Mouse (Mus musculus): ENCODE measurements around the gene Rps16.
"Not testable (repeated sequence)": the region's sequence is repeated elsewhere in the genome, so short reads cannot be mapped to it uniquely, and the experiment has no call there.

The Rps16 gene

DNA sequence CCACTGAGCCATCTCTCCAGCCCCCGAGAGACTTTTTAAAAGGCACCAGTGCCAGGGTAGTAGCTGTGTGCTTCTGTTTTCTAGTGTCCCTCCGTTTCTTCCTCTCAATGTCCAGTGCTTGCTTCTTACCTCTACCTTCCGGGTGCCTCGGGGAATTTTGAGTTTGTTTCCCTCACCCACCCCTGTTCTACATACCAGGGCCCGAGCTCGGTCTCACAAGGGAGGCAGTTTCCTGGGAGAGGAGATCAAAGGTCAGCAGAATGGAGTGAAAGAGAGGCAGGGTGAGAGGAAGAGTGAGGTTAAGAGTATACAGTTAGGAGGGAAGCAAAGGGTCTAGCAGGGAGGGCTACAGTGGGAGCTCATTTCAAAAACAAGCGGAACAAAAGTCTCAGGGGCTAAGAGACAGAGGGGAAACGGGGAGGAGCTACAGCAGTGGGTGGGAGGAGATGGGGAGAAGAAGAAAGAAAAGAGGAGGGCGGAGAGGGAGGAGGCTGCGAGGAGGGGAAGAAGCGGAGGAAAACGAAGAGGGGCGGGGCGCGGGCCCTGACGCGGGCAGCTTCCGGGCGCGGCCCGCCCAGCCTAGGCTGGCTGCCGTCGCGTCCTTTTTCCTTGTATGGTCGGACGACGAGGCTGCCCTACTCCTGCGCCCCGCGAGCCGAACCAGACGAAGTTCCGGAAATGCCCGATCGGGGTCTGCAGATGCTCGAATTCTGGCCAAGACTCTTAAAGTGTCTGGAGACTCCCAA is 24.9 kb downstream of the Rps16 start:
- DNase-seq = peak; percentile 73

DNA sequence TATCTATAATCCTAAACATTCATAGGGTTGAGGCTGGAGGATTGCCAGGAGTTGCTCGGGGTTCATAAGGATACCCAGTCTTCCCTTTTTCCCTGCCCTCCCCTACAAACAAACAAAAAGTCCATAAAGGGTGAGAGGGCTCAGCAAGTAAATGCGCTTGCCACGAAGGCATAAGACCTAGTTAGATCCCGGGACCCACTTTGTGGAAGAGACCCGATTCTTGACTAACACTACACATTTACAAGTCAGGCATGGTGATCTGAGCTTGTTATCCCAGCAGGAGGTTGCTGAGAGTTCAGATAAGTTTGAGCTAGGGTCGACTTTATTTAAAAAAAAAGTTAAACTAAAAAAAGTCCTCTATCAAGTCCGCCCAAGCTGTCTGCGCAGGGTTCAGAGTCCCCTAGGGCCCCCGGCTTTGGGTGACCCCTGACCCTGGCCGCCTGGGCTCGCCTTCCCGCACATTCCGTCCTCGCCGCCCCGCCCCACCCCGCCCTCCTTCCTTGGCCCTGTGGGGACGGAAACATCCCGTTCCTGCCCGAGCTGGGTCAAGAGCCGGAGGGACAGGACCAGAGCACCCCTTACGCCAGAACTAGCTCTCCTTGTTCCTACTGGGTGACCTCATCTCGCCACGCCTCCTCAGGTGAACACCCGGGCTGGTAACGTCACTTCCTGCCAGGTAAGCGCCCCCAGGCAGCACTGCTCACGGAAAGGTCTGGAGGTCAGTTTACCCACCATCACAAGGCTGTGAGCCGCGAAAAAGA is 25.7 kb downstream of the Rps16 start:
- no peak for DNase-seq

DNA sequence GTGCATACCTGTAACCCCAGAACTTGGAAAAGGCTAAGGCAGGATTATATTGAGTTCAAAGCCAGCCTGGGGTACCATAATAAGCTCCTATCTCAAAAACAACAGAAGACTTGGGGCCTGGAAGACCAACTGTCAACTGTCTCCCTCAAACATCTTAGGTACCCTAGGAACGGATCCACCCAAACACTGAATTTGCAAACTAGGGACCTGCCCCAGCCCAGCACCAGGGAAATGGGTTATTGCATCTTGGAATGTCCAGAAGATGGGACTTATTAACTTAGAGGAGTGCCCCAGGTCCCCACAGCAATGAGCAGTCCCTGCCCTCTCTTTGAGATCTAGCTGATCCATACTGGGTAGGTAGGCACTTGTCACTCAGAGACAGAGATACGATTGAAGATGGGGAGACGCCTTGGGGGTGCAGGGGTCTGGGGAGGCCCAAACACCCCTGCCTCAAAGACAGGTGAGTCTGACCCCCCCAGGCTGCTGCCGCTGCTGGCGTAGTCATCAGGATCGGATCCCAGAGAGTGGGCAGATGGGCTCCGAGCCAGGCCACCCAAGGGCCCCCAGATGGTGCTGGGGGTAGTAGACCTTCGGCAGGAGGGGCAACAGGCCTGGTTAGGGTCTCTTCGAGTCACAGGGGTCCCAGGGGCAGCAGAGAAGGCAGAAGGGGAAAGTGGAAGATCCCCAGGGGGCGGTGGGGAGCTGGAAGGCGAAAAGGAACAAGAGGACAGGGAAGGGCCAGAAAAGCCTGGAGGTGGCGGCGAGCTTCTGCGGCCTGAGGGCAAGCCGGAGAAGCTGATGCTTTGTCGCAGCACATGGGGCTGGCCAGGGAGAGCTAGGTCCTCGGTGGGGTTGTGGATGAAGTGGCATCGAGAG is 27.0 kb downstream of the Rps16 start:
- no peak for DNase-seq

DNA sequence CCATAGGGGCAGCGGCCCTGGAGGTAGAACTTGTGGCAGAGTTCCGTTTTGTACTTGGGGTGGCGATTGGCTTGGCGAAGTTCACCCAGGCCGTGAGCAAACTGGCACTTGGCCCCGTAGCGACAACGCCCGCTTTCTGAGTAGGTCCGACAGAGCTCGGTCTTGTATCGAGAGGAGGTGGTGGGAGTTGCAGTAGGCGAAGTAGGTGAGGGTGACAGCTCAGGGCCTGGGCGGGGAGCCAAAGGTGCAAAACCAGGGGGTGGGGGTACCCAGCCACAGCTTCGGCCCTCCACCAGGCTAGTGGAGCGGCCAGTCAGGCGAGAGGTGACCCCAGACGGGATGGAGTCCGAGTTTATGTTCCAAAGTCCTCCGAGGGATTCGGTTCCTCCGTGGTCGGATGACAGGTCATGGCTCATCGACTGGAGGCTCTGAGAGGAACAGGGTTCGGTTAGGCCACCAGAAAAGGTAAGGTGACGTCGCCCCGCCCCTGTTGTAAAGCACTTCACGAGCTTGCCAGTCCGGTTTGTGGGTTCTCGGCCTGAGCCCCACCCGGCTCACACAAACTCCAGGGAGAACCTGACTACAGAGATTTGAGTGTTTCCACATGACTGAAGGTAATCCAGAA is 27.7 kb downstream of the Rps16 start:
- DNase-seq = no peak

DNA sequence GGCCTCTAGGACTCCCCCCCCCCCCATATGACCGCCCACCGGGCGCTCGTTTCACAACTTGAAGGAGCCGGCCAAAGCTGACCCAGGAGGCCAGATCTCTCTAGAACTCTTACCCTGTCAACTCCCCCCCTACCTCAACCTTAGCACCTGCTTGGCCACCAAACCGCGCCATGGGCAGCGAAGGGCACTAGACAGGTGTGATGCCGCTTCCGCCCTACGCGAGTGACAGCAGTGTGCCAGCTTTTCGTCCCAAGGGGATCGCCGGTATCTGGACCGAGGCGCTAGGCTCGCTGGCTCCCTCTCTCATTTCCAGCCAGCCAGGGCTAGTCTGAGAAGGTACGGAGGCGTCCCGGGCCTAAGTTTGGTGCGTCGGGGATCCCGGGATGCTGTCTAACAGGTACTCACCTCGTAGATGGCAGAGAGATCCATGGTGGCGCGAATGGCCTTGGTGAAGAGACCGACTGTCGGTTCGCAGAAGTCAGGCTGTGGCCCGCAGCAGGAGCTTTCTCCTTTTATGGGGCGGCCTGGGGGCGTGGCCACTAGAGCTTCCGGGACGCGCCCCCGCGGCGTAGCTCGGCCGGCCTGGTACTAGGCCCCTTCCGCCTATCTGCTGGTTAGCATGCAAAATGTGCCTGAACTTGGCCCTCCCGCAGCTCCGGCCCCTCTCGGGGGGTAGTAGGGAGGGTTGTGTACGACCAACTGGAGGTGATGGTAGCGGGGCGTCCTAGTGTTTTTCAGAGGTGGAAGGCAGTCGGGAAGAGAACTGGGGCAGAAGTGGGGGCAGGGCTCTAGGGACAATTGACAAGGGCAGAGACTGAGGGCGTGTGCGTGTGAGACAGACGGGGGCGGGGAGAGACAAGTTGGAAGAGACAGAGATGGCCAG is 28.6 kb downstream of the Rps16 start:
- DNase-seq = peak; percentile 78

DNA sequence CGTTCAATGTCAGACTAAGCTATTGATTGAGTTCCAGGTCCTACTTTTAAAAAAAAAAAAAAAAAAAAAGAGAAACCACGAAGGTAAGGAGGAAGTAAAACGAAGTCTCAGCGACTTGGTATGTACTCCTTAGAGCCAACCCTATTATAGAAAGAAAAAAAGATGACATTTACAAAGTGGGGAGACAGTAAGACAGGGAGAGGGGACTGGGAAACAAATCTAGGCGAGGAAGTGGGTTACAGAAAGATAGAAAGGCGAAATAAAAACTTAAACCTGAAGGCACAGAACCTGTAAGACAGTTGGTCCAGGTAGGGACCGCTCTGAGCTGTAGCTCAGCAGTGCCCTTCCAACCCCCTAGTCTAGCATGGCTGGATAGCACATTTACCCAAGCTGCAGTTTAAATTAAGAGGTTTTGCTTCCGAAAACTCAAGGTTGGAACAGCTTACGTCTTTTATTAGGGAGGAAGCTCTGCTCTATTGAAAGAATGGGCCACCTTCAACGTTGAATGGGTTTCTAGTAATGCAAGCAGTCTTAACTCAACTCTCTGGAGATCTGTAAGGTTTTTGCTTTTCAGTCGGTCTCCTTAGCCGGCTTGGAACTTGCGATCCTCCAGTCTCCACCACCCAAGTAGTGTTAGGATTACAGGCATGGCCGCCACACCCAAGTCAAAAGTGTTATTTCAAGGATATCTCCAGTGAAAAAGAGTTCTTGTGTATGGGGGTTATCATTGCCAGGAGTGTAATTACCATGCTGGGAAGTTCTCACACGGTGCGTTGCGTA is 30.0 kb downstream of the Rps16 start, which contains the start of gene Zfp36:
Zfp36 (minus strand) TSS at position 17 of the 780 bp plus-strand sequence.
- DNase-seq = no peak

DNA sequence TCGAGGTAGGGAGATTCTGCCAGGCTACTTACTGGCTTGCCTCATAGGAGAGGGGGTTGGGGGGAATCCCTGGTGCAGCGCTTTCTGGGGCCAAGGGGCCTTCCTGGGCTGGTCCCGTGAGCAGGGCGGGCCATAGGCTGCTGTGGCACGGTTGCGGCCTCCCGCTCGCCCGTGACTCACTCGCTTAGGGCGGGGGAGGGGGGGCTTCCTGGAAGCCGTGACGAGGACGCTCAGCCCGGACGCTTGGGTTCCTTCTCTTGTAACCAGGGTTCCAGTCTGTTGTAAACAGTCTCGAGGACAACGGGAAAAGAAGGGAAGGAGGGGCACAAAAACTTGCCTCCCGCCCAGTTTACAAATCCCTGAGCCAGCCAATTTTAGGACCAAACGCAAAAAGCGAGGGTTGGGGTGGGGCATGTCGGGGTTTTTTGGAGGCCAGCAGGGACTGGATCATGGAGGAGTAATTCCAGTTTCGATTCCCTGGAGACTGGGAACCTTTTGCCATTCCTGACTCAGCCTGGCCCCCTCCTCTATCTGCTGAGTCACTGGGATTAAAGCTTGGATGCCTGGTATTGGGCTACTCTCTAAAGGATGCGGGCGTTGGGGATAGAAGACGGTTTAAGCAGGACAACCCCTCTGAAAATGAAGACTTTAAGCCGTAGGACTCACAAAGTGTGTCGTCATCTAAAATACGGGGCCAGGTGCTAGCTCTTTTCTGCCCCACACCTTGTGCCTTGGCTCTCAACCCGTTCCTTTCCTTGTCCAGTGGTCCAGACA is 30.8 kb downstream of the Rps16 start:
- no peak for DNase-seq

DNA sequence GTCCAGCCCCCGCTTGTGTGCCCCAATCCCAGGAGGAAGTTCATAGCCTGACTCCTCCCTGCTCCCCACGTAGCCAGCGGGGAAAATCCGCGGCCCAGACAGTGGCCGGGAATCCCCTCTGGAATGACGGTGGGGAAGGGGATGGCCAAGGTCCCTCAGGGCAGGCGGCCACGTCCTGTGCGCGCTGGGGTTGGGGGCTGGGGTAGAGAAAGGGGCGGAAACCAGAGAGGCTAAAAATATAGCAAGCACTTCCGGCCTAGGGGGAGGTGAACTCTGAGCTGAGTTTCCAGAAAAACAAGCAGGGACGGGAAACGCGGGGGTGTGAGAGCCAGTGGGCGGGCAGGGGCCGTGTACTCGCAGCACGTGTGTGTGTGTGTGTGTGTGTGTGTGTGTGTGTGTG is 31.5 kb downstream of the Rps16 start:
- DNase-seq = peak; percentile 21

DNA sequence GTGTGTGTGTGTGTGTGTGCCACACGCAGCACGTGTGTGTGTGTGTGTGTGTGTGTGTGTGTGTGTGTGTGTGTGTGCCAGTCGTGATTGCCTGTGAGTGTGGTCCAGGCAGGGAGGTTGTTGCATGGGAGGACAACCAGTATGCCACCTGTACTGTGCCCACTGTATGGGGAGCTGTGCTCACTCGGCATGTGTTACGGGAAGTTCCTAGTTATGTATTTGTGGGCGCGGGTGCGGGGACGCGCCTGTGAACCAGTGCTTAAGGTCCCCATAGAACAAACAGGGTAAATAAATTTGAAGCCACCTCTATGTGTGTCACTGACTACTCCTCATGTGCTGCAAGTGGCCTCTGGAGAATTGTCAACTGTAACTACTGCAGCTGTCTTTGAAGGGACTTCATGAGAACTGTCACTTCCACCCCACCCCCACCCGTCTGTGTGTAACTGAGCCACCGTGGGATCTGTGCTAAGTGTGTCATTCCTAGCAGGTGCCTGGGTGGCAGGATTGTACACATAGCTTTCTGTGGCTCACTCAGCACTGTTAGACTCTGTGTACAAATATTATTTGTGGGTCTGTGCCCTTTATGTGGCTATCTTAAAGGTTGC is 32.0 kb downstream of the Rps16 start:
- no peak for DNase-seq

DNA sequence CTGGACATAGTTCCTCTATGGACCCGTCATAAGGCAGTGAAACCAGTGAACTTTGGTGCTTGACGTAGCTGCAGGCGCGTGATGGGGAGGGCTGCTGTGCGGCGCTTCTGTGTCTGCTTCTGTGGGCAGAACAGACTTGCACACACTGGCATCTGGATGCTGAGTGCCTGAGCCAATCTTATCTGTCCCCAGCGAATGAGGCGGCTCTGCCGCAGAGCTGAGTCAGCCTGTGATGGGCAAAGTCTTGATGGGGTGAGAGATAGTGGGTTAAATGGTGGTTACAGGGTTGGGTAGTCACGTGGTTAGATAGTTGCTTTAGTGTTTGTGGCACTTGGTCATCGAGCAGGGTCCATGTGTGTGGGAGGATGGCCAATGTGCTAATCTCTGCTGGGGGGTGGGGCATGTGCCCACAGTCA is 32.5 kb downstream of the Rps16 start:
- DNase-seq = peak; percentile 64

DNA sequence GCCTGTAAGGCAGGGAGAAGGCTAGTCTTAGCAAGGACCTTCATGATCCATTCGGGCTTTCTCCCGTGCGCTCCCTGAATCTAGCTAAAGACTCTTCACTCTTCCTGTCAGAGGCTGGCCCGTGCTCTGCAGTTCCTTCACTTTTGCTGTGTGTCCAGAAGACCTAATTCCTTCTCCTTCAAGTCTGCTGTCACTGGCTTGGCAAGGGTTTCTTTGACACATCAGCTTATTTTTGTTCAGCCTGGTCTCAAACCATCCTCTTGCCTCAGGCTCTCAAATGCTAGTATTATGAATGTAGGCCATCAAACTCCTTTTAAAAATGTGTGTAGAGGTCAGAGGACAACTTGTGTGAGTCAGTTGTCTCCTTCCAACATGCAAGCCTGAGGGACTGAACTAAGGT is 33.2 kb downstream of the Rps16 start:
- no peak for DNase-seq

DNA sequence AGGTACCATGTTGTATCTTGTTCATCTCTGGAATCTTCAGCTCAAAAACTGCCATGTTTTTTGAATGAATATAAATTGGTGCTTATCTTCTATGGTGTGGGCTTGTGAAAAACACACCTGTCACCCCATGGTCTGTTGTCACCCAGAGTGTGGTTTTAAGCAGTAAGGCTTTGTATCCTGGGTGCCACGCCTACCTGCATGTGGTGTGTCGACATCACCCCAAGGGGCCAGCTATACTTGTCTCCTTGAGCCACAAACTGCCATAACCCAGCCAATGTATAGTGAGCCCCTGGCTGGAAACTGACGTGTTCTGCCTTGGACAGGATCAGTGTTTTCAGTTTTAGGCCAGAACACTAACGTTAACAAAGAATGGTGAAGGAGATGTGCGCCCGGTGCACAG is 33.7 kb downstream of the Rps16 start:
- no peak for DNase-seq

DNA sequence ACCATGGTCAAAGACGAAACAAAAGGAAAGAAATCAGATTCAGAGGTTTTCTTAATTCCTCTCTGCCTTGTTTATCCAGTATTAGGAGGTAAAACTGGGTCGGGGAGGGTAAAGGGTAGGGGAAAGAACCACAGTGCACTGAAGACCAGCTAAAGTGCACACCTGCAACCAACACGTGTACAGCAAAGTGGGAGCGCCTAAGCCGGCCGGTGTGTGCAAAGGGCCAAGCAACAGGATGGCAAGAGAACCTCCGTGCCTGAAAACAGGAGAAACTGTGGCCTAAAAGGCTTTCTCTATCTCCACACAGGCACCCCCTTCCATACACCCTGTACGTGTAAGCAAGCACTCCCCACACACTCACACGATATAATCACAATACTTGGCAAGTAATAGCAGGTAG is 34.7 kb downstream of the Rps16 start:
- DNase-seq = no peak

DNA sequence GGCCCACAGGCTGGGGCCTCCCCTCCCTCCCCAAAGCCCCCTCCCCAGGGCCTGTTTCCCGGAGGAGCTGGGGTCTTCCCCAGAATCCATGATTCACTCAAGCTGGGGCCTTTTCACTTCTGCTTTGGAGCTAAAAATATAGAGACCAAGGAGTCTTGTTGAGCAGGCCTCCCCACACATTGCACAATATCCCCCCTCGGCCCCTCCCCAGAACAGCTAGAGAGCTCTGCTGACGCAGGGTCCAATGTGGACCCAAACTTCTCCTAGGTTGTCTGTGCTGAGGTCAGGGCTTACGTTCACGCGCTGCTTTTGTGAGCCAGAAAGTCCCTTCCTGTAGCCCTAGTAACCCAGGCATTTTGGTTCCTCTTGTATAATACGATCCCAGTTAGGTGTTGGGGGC is 35.6 kb downstream of the Rps16 start:
- DNase-seq = peak; percentile 32

DNA sequence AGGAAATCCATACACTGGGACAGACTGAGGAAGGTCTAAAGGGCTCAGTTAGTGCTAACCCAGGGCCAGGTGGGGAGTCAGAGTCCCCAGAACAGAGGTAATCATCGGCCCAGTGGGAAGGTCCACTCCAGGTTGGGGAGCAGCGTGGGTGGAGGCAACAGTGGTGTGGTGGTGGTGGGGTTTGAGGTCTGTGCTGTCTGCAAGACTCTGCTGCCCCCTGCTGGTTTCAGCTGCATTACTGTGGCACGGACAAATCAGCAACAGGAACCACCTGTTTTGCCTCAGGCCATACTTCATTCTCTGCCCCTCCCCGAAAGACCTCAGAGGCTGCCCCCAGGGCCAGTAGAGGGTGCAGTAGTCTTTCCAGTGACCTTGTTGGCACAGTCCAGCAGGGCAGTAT is 36.0 kb downstream of the Rps16 start:
- DNase-seq = peak; percentile 68

DNA sequence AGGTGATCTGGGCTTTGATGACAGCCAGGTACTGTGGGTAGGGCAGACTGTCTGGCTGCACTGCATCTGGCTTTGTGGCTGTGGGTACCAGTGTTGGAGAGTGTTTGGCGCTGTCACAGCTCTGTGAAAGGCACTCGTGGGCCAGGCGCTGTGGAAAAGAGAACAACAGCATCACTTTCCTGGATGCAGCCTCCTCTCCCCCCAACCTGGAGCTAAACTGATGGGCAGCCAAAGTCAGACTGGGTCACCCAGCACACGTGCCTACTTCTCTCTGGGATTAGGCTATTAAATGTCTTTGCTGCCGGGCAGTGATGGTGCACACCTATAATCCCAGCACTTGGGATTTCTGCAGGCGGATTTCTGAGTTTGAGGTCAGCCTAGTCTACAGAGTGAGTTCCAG is 36.4 kb downstream of the Rps16 start:
- not testable (repeated sequence) for DNase-seq

DNA sequence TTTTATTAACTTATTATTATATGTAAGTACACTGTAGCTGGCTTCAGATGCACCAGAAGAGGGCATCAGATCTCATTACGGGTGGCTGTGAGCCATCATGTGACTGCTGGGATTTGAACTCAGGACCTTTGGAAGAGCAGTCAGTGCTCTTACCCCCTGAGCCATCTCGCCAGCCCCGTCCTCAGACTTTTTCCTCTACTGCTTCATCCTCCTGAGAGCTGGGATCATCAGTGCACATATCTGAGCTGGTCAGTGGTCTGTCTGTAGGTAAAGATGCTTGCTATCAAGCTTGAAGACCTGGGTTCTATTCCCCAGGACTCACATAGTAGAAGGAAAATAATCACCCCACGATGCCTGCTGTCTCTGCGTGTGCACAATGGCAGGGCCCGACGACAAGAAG is 36.9 kb downstream of the Rps16 start:
- not testable (repeated sequence) for DNase-seq

DNA sequence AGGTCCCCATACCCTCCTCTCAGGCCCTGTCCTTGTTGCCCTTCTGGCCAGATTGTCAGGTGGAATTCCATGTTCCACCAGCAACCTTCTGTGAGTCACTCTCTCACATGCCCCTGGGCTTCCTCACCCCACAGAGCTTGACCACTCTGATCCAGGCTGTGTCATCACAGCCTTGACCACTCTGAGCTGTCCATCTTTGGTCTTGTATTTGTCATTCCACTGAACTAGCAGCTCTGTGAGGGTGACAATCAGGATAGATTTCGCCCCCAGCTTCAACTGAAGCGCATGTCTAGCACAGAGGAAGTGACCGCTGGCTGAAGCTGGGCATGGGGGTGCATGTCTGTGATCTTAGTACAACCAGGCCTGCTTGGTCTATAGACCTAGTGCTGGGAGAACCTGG is 39.9 kb downstream of the Rps16 start:
- no peak for DNase-seq

DNA sequence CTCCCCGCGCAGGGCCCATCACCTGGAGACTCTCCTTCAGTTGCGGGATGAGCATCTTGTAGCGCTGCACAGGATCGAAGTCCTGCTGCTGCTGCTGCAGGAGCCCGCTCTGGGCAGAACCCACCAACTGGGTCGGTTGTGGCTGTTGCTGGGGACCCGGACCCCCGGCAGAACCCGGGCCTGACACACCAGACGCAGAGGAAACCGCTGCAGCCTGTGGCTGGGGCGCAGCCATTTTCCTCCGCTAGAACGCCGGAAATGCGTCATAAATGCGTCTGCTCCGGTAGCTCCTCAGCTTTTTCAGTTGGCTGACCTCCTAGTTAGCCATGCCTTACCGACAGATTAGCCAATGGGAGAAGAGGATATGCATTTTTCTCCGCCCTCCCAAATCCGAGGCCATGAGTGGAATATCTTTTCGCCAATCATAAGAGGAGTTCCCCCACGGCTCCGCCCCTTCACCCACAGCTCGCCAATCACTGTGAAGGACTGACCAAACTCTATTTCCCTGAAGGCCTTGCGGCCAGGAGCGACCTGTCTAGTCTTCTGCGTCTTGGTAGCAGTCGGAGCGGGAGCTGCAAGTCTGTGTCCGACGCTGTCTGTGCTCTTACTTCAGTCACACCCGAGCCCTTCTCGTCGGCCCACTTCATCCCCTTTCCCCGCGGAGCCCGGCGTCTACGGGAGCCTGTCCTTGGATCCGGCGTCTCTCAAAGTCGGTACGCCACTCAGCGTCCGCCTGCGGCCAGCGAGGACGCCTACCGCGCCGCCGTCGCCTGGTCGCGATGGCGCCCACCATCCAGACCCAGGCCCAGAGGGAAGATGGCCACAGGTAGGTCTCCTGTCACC is 42.2 kb downstream of the Rps16 start, which contains the start of the genes Med29 and Paf1:
Med29 (minus strand) TSS at position 280 of the 843 bp plus-strand sequence.
Paf1 (plus strand) TSS at position 523 of the 843 bp plus-strand sequence.
- peak; percentile 97 for DNase-seq
